Mouse (Mus musculus) adrenal gland, adult 8-10 months (tissue): ENCODE measurements around the gene Abr. TPM values are rescaled to one million over a fixed set of nuclear protein-coding genes. Genes with fewer than 3 reads are reported as not detected.

ENCODE experiments used
- DNase-seq: peaks from one replicate; pipeline ENCODE4 v3.0.0; 2022
- total RNA-seq, 4 experiments: library from RNA; stranded (reverse); gene quantifications; 2 replicates each; pipeline ENCODE4 v1.2.4; 2022

Abr gene
- total RNA-seq, 4 experiments from 2014 or later = 69.2 to 138 (median 95.9) TPM

DNA sequence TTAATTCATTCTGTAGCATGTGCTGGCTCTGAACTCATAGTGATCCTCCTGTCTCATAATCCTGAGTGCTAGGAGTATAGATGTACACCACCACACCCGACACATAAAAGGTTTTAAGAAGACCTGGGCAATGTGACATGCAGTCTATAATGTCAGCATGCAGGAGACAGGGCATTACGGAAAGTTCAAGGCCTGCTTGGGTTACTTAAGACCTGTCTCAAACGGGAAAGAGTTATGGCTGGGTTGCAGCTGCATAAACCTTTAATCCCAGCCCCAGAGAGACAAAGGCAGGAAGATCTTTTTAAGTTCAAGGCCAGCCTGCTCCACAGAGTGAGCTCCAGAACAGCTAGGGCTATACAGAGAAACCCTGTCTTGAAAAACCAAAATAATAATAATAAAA is 105.2 kb downstream of the Abr start:
- DNase-seq = no peak

DNA sequence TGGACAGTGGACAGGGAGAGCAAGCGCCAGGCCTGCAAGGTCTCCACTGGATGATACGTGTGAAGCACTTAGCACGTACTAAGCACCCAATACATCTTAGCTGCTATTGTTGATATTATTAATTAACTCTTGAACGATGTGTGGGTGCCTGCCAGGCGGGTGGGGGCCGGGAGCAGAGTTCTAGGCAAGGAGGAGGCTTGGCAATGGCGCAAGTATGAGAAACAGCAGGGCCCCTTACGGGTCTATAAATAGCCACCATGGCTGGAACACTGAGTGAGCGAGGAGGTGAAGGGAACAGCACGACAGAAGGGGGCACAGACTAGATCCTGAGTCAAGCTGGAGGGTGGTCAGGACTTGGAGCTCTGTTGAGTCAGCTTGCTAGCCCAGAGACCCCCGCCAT is 107.0 kb downstream of the Abr start:
- DNase-seq = no peak

DNA sequence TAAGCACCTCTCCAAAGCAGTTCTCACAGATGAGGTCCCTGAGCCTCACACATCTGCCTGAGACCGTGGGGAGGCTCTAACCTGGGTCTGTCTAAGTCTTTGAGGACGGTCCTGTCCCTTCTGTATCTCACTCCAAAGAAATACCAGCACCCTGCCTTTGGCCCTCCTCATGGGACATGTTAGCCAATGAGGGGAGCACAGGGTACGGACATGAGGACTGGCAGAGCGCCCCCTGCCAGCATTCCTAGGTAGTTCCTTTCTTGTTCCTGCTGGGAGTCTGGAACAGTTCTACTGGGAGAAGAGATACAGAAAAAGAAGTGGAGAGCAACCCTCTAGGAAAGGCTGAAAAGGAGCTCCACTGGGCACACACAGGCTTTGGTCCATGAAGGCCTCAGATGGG is 111.1 kb downstream of the Abr start:
- no peak for DNase-seq

DNA sequence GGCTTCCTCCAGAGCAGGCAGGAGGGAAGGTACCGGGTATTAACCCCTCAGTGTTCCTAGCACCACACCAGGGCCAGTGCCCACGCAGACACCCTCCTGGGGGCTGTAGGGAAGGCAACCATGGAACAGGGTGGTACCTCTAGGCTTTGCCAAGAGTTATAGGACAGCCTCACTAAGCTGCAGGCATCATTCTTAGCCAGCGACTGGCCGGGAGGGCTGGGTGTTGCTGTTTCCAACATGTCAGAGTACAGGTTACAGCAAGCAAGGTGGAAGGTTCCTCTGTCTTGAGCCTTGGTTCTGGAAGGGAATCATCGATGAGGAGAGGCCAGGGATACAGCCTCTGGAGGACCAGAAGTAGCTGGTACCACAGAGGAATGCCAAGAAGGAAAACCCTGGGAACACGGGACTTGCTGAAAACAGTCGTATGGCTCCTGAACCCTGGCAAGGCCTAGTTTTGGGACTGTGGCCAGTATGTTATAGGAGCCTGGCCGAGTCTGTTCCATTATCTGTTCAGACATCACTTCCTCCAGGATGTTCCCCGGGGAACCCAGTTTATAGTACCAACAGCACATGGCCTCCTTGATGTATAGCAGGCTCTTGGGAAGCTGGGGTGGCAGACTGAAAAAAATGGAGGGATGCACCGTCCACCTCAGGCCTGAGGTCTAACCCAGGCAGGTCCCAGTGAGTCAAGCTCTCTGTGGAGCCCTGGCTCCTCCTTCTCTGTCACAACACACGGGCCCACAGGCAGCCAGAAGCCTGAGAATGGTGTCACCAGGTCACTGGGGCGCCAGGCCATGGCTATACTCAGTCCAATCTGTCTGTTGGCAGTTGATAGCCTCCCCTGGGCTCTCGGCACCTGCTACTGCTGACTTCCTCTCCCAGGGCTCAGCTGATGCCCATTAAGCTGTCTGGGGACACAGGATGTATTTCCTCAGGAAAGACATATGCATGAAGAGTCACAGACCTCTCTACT is 112.1 kb downstream of the Abr start:
- peak; percentile 50 for DNase-seq

DNA sequence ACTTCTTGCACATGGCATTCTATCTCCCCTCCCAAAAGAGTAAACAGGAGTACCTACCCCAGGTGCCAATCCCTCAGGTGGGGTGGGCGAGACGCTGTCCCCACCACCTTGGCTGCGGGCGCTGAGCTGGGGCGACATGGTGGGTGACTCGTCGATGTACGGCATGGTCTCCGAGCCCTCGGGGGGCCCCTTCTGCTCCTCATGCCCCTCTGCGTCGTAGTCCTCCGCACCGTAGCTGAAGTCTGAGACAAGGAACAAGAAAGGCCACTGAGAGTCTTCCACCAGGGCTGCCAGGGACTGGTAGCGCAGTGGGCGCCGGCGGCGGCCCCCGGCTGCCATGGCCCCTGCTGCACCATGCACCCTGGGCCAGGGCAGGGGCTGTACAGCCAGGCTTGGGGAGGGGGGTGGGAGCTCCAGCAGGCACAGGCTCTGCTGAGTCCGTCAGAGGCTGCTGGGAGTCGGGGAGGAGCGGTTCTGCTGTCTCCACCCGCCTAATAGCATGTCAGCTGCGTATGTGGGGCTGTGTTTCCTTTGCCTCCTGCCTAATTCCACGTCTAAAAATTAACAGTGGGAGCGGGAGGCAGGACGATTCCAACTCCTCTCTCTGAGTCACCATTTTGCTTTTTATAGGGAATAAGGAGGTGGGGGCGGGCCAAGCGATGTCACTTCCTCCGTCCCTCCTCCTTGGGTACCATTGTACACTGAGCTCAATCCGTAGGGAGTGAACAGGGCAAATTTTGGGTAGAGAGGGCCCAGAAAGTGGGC is 113.1 kb downstream of the Abr start:
- no peak for DNase-seq

DNA sequence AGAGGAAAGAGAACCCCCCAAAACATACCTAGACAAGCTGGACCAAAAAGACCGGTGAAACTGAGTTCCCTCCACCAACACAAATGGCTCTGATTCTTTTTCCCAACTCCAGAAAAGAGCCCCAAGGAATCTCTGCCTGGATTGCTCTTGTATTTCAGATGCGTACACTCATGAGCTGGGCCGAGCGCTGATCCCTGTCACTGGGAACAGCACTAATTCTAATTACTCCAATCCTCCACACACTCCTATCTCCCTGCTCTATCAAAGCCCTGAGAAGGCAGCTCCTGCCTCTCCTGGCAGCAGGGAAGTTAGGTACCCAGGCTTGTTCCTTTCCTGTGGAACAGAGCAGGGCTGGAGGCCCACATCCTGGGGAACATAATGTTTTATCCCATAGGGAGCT is 114.0 kb downstream of the Abr start:
- no peak for DNase-seq

DNA sequence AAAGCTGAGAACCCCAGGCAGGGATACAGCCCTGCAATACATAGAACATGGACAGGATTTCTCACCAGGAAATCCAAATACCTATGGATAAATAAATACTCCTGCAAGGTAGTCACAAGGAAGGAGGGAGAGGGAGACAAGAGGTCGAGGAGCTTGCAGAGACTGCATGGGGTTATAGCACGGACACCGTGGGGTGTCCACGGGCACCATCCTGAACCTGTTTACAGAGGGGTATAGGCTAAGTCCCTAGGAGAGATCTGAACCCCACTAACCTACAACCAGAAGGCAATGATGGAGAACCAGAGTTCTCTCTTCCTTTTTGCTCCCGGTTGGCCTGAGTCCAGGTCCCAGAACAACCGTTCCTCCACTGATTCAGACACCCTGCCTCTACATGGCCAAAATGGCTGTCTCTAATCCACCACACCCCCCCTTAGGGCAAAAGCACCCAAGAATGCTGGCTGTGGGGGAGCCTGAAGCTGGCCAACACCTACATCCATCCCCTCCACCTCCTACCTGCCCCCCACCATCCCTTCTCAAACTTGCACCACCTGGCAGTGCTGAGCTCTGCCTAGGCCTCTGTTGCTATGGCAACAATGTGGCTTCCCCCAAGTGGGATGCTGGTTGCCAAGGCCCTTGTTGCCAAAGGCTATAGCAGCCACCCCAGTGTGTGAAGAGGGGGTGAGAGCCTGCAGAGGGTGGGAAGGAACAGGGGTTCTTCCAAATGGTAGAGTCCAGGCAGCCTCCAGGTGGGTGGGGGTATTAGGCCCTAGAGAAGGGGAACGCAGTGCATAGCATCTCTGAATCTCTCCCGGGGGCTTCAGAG is 114.6 kb downstream of the Abr start:
- no peak for DNase-seq

DNA sequence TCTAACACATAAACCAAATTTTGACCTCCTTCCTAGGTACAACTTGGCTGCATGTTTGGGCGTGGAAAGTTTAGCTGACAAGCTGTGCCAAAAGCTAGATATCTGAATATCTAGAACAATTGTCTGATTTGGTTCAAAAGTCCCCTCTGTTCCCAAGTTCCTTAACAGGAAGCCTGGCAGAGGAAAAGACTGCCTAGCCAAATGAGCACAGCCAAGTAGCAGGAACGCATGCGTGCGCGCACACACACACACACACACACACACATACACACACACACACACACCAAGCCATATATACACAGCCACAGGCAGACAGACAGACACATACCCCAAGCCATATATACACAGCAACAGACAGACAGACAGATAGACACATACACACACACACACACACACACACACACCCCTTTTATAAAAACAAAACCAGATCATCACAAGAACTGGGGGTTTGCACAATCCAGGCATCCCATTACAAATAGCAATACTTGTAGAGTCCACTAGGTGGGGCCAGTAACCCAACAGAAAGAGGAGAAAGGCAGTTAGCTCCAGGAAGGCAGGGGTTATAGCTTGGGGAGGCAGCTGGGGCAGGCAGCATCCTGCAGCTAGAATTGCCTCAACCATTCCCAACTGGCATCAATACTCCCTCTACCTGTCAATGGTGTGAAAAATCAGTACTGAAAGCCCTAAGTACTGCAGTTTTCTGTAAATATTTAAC is 115.4 kb downstream of the Abr start:
- DNase-seq = no peak

DNA sequence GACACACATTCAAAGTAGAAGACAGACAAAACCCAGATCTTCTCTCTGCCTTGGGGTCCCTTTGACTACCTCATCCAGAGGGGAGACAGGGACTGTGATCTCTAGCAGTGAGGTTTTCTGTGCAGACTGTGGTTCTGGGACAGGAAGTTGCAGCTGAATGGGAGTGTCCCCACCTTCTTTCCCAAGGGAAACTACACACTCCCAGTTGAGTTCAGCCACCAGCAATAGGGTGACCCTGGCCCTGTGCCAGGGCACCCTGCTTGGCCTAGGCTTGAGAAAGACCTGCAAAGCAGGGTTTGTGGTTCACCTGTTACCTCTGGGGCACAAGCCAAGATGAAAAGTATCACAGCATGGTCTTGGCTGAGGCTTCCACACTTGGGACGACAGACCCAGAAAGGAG is 117.0 kb downstream of the Abr start:
- DNase-seq = no peak

DNA sequence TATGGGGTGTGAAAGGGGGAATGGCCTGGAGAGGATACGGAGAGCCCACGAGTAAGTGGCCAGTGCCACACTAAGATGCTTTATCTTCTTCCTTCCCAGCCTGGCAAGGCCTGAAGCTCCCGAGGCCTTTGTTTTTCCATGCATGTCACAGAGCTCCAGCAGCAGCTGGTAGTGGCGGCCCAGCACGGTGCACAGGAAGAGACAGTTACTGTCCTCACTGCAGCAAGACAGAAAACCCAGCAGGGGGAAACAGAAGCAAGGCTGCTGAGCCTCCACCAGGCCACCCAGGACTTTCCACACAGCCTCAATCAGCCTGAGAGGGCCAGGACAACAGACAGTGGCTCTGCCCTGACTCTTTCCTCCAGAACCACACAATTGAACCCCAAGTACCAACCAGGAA is 118.1 kb downstream of the Abr start:
- no peak for DNase-seq

DNA sequence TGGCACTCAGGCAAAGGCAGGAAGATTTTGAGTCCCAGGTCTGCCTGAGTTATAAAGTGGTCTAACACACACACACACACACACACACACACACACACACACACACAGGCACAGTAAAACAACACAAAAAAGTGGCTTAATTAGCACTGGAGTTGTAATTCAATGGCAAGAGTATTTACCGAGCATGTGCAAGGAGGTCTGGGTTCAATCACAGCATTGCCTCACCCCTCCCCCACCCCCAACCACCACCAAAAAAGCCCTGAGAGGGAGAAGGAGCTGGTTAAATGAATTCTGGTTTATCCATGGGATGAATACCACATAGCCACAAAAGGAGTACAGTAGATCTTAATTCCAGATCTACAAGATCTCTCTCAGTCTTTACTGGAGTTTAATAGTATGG is 122.1 kb downstream of the Abr start:
- no peak for DNase-seq

DNA sequence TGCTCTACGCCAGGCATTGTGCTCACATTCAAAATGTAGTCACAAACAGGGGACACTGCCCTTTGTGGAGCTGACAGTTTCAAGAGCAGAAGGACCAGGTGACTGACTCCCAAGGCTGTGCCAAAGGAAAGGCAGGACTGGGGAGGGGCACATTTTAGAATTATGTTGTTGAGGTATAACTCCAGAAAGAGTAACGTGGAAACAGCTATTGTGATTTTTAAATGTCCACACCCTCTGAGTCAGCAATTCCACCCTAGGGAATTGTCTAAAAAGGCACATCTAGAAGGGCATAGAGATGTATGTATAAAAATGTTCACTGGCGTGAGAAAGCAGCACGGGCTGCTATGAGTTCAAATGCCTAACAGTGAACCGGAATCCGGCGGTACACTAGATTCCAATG is 122.5 kb downstream of the Abr start:
- no peak for DNase-seq

DNA sequence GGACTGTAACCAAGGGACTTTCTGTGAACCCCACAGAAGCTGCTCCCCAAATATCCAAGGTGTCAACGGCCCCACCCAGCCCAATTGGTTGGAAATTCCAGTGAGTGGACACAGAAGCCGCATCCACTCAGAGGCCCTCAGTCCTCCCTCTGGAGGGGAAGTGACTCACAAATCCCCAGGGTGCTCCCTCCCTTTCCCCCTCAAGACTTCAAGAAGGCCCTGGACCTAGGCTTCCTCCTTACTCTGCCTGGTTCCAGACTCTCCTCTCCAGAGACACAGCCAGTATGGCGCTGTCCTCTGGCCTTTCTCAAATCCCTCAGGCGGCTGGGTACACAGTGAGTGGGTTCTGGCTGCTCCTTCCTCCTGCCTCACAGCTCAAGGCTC is 124.4 kb downstream of the Abr start:
- DNase-seq = no peak

DNA sequence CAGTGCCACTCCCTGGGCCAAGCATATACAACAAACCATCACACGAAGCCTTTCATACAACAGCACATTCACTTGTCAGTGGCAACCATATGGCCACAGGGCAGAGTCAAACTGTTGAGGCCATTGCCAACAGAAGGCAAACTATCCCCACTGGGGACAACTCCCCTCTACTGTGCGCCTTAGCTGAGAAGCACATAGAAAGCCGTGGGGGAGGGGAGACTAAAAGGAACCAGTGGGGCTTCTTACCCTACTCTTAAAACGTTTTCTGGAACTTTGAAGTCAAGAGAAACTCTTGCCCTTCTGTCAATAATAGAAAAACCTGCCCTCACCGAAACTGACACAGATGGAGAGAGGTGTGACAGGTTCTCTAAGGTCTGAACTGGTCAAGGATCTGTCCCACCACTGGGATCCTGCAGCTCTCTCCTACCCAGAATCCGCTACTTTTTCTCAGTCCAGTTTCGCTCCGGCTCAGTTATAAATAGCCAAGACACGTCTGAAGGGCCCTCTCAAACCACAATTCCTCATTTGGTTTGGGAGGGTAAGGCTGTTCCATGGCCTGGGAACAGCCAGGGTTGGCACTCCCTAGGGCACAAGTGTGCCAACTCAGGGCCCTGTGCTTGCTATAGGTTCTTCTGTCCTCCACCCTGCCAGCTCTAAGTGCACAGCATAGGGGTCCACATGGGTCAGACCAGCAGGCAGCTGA is 124.9 kb downstream of the Abr start:
- no peak for DNase-seq

DNA sequence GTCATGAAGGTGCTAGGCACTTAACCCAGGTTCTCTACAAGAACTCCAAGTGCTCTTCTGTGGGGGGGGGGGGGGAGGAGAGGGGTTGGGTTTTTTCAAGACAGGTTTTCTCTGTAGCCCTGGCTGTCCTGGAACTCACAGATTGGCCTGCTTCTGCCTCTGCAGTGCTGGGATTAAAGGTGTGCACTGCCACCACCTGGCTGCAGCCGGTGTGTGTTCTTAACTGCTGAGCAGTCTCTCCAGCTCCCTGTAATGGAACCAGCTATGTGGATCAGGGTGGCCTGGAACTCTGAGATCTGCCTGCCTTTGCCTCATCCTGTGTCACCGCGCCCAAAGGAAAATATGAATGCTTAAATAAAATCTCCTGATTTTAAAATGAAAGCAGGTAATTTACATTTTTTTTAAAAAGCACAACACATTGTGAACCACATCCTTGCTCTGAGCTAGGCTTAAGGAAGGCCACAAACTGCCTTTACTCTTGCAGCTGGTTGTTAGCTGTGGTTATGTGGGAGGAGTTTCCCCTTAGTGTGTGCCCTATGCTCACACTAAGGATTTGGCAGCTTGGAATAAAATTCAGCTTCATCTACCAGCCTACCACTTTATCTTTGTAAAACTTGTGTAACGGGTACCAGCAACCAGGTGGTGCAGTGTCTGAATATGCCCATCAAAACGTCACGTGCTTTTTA is 125.9 kb downstream of the Abr start:
- DNase-seq = no peak

DNA sequence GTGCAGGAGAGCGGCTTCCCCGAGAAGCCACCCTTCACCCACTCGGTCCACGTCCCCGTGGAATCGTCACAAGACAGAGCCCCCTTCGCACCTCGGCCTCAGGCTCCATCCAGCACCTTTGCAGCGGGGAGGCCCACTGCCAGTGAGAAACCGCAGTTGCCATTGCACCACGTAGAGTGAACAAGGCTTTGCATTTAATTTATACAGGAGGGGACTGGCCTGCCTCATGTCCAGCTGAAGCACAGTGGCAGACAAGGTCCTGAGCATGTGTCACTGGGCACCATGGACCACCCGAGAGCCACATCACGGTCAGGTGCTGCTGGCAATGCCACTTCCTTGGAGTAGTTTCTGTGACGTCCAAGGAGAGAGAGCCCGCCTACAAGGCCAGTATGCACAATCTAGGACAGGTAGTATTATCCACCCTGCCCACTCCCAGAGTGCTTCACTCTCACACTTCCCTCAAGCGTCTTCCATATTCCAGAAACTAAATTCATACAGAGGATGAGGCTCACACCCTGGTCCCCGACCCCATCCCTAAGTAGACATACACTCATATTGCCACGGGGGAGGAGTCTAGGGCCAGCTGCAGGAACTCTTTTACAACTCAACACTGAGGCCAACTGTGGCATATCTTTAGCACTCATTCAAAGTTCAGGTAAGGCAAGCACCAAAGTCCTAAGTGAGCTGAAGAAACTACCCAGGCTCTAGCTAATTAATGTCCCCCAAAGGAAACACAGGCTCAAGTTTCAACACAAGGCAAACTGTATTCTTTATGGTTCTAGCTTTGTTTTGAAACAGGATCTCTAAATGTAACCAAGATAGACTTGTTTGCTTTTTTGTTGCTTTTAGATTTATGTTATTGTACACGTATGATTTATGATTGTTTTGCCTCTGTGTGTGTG is 126.7 kb downstream of the Abr start:
- peak; percentile 29 for DNase-seq

DNA sequence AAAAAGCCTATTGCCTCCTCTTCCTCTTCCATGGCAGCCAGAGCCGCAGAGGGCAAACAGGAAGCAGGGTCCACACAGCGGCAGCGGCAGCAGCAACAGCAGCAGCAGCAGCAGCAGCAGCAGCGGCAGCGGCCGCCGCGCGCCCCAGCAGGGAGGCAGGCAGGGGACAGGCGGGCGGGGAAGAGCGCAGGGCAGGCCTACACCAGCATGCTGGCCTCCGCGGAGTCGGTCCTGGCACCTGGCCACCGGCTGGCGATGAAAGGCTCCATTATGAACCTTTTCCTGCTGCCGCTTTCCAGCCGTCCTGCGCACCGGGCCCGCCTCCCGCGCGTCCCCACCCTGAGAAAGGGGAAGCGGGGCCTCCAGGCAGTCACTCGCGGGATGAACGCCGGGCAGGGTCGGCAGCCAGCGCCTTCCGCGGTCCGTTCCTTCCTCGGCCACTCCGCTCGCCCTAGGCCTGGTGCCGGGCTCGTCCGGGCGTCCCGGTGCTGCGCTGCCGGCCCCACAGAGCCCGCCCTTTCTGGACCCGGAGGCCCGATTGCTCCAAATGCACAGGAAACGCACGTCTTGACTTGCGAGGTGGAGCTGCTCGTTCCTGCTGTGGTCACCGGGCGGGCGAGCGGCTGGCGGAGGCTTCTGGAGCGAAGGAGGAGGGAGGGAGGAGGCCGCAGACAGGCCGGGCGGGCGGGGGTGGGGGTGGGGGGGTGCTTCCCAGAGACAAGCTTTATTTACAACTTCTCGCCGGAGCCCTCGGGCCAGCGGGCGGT is 127.6 kb downstream of the Abr start:
- peak; percentile 77 for DNase-seq

DNA sequence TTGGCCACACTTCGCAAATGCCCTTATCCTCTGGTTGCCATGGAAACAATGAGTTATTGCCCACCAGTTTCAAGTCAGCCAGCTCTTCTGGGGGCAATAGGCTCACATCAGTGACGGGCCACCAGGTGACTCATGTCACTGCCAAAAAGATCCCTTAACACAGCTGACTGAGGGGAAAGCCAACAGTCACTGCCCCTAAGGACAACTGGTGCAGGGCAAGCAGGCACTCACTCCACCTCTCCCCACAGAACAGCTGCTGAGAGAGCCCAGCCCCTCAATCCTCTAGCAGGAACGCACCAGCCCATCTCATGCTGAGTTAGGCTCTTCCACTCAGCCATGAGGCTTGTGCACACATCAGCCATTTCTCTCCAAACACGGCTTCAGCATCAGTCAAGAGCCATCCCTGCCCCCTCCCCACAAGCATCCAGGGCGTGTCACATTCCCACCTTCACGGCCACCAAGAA is 128.3 kb downstream of the Abr start:
- DNase-seq = no peak

DNA sequence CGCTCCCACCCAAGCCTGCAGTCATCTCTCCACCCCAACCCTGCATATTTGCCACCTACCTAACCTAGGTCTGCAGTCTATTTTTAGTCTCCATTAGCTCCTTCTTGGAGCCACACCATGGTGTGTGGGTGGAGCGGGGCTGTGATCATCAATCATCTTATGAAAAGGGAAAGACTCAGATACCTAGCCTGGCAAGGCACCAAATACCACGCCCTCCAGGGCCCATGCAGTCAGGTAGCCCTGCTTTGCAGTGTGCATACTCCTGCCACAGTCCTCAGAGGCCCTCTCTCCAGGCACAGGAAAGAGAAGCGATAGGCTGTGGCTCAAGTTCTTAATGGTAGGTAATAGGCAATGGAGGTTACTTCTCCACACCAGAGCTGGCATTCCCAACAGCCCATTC is 128.9 kb downstream of the Abr start:
- no peak for DNase-seq
